Comparison of ENCODE assay signal across 18 mouse cellular contexts in genomic region chr10:127303136-127303535, GRCm38 (mm10).
"Had no signal": no experiment of that assay in that cellular context is flagged by ENCODE, and none has a peak within 500 bp of the region (broad histone marks: within the 10 kb centered on the region; RNA-seq: fewer than 3 reads in every experiment).

No protein-coding gene starts in this region.

- H3K27me3 ChIP-seq: liver, embryonic 12.5 days; midbrain, embryonic 12.5 days; neural tube, embryonic 12.5 days had no signal

- H3K4me2 ChIP-seq: liver, embryonic 12.5 days; lung, embryonic 14.5 days; midbrain, embryonic 12.5 days; neural tube, embryonic 12.5 days had no signal

- ATAC-seq: liver, embryonic 12.5 days; midbrain, embryonic 16.5 days had no signal

- H3K27ac ChIP-seq: liver, embryonic 12.5 days; liver, embryonic 14.5 days; midbrain, embryonic 10.5 days; midbrain, embryonic 12.5 days; neural tube, embryonic 12.5 days had no signal

- H3K4me3 ChIP-seq: liver, embryonic 12.5 days; midbrain, embryonic 10.5 days; midbrain, embryonic 12.5 days; myocyte; neural tube, embryonic 12.5 days had no signal

- H3K4me1 ChIP-seq: midbrain, embryonic 10.5 days; midbrain, embryonic 12.5 days; neural tube, embryonic 12.5 days had no signal

- DNase-seq: lung, adult 18-20 months; lung, embryonic 14.5 days; lung, postnatal 10 days; lung, postnatal 4 days; midbrain, embryonic 14.5 days; right cerebral cortex, postnatal 25 days; right cerebral cortex, postnatal 4 days; spleen, adult 18-20 months; thymus, adult 18-20 months; thymus, postnatal 14 days; thymus, postnatal 36 days had no signal

- H3K9ac ChIP-seq: liver, embryonic 12.5 days; liver, embryonic 14.5 days; lung, embryonic 14.5 days; midbrain, embryonic 12.5 days; neural tube, embryonic 12.5 days had no signal

- H3K9me3 ChIP-seq: liver, embryonic 12.5 days; midbrain, embryonic 10.5 days; midbrain, embryonic 12.5 days; neural tube, embryonic 12.5 days had no signal
